Mouse (Mus musculus) stomach, embryonic 14.5 days (tissue): Measurements from ENCODE around the gene Plxna4. TPM values are rescaled to one million over a fixed set of nuclear protein-coding genes. Genes with fewer than 3 reads are reported as not detected.

ENCODE experiments used
- ATAC-seq: fragments of 200-750 bp; cut with Nextera tagmentation; 2 replicates; pipeline ENCODE4 v1.8.0; 2017; ENCODE audit warnings: low read depth, moderate TSS enrichment; ENCODE audit not compliant: insufficient number of reproducible peaks, insufficient read depth, low FRiP score
- H3K27ac ChIP-seq: fragments of 300-500 bp; sonication (generic); 2 replicates; pipeline ENCODE4 v1.5.1; 2014; ENCODE audit warnings: mild to moderate bottlenecking, low read length, moderate library complexity, mixed read lengths
- H3K27me3 ChIP-seq: fragments of 300-500 bp; sonication (generic); 2 replicates; pipeline ENCODE4 v1.6.1; 2014; ENCODE audit warnings: low read length, control low read depth, mixed read lengths; ENCODE audit not compliant: control insufficient read depth, insufficient read depth
- H3K36me3 ChIP-seq: fragments of 300-500 bp; sonication (generic); 2 replicates; pipeline ENCODE4 v1.6.1; 2014; ENCODE audit warnings: mild to moderate bottlenecking, control low read depth, low read length, moderate library complexity, mixed read lengths; ENCODE audit not compliant: control insufficient read depth, insufficient read depth
- H3K4me1 ChIP-seq: fragments of 300-500 bp; sonication (generic); 2 replicates; pipeline ENCODE4 v1.6.1; 2014; ENCODE audit warnings: low read length, control low read depth, mixed read lengths; ENCODE audit not compliant: control insufficient read depth, insufficient read depth
- H3K4me2 ChIP-seq: fragments of 300-500 bp; sonication (generic); replicated peaks from 2 replicates; pipeline ENCODE4 v1.6.1; 2014; ENCODE audit warnings: low read depth, low read length, control low read depth
- H3K4me3 ChIP-seq: fragments of 300-500 bp; sonication (generic); 2 replicates; pipeline ENCODE4 v1.5.1; 2014; ENCODE audit warnings: low read depth, low read length, control low read depth
- H3K9ac ChIP-seq: fragments of 300-500 bp; sonication (generic); replicated peaks from 2 replicates; pipeline ENCODE4 v1.6.1; 2014; ENCODE audit warnings: low read depth, mild to moderate bottlenecking, control low read depth, low read length, moderate library complexity, mixed read lengths
- H3K9me3 ChIP-seq: fragments of 300-500 bp; sonication (generic); 2 replicates; pipeline ENCODE4 v1.6.1; 2016; ENCODE audit warnings: low read depth, low read length, control low read depth; ENCODE audit not compliant: control insufficient read depth
- WGBS: fragments of 180-500 bp; shearing (Covaris S2); extraction: QIAGEN DNeasy Blood & Tissue Kit; methylation state at CpG from one replicate; pipeline ENCODE4 v1.1.7; 2014; 5-methylcytosine and 5-hydroxymethylcytosine counted together
- polyA plus RNA-seq: library from polyadenylated mRNA; unstranded; fragments of >200 nt; fragmentation: Nextera tagmentation; extraction: Ambion mirVana; gene quantifications from 2 replicates; pipeline ENCODE4 v1.2.1, GENCODE M21; 2014

Gene Plxna4
- polyA plus RNA-seq, 1 experiment from 2014 or later = 3.7 TPM

DNA sequence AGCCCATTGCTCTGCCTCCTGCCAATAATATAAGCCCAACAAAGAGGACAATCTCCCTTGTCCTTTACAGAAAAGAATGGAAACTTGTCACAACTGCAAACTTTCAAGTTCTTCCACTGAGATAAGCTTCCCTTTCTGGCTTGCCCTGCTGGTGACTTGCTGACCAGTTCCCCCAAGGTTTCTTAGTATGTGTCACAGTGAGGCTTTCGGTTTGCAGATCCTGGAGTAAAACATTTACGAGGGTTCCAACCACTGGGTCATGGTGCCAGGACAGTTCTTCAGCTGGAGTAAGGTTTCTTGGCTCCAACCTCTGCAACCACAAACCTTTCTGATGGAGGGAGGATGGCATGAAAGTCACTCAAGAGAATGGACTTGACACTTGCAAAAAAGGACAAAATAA, 108.2 kb downstream of the Plxna4 start:
- Histone ChIP-seq H3K27ac (no peak overlapping the region; the same call in 1 of the 2 replicates), H3K4me1 (peaks cover 11% of the 10 kb centered on the region; the same call in 1 of the 2 replicates), H3K9me3 (no peaks in the 10 kb centered on the region), H3K27me3 (no peaks in the 10 kb centered on the region), H3K9ac (no peak overlapping the region), H3K4me3 (no peak overlapping the region), H3K4me2 (no peak overlapping the region), H3K36me3 (no peaks in the 10 kb centered on the region)
- WGBS = 85% methylated on average over 2 of the region's 2 CpGs
- ATAC-seq = no peak

DNA sequence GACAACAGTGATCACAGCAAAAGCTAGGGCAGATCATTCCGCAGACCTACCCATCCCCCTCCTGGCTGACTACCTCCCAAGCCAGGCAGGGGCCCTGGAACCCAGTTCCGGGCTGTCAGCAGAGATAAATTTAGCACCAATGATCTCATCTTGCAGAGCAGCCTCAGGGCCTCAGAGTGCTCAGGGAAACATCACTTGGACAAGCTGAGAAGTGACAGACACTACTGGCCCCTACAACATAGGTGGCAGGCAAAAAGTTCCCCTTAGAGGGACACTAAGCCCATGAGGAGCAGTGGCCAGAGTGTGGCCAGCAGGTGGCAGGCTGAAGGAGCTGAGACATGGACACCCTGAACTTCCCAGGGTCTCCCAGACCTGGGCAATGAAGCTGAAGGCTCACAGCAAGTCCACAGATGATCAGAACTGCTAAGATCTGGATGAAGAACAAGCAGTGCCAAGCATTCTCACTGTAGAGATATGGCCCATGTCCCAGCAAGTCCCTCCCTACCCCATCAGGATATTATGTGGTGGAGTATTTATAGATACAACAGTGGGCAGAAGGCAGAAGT, 108.7 kb downstream of the Plxna4 start:
- Histone ChIP-seq H3K36me3 (no peaks in the 10 kb centered on the region), H3K4me2 (0 out of 2 replicates have a peak overlapping the region, but pooled peaks have one; percentile 2), H3K27ac (peak overlapping the region; percentile 27; the same call in 1 of the 2 replicates), H3K4me3 (no peak overlapping the region), H3K9me3 (no peaks in the 10 kb centered on the region), H3K9ac (no peak overlapping the region), H3K27me3 (no peaks in the 10 kb centered on the region), H3K4me1 (peaks cover 11% of the 10 kb centered on the region; the same call in 1 of the 2 replicates)
- WGBS = 20% methylated on average over 2 of the region's 2 CpGs
- peak; percentile 78; the same call in 1 of the 2 replicates for ATAC-seq

DNA sequence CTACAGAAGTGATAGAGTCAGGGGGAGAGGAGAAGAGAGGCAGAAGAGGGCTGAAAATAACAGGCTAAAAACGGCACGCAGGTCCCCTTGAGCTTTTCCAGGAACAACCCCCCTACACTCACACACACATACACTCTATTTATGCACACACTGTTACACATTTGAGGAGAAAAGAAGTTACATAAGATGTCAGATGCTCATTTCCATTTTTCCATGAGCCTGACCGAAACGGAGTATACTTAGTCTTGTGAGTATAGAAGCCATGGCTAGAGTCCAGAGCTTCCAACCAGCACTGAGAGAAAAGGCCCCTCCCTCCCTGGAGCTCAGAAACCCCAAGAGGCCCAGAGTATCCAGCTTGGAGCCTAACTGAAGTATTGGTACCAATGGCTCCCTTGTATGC, 112.0 kb downstream of the Plxna4 start:
- H3K4me1 ChIP-seq = peaks cover 11% of the 10 kb centered on the region; the same call in 1 of the 2 replicates
- no peak for ATAC-seq
- no peak overlapping the region for H3K4me3 ChIP-seq
- WGBS = 89% methylated on average over 4 of the region's 4 CpGs
- no peak overlapping the region for H3K27ac ChIP-seq
- no peaks in the 10 kb centered on the region for H3K27me3 ChIP-seq
- H3K36me3 ChIP-seq = no peaks in the 10 kb centered on the region
- H3K9me3 ChIP-seq = no peaks in the 10 kb centered on the region
- H3K4me2 ChIP-seq = no peak overlapping the region
- H3K9ac ChIP-seq = no peak overlapping the region

DNA sequence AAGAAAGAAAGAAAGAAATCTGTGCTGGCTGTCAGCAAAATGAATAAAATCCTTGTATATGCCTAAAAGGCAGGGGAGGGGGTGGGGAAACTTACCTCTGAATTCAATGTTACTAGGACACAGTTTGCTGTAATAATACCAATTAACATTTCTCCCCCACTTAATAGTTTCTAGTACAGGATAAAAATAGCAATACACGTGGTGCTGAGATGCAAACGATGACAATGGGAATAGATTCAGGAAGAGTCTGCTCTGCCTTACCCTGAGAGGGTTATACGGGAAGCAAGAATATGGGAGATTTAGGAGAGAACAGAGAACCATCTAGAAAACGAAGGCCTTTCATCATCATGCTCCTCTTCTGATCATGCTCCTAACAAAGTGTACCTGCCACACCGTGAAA, 115.9 kb downstream of the Plxna4 start:
- 80% methylated on average over 5 of the region's 5 CpGs for WGBS

DNA sequence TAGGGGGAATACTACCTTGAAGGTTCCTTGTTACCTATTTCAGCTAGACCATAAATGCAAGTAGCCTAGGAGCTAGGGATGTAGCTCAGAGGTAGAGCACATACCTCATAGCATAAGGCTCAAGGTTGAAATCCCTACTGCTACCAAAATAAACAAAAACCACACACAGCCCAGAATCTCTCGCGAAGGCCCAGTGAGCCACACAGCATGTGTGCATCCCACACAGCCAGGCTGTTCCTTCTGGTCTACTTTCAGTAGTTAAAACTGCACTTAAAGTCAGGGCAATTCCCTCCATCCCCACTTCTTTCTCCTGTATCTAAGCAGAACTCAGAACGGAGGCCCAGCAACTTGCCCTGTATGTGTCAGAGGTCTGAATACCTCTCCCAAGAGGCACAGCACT, 116.4 kb downstream of the Plxna4 start:
- no peak for ATAC-seq
- H3K4me2 ChIP-seq = no peak overlapping the region
- H3K9ac ChIP-seq = no peak overlapping the region

More for the DNA sequence above, 115.9 kb downstream of the Plxna4 start:
- H3K27ac ChIP-seq = no peak overlapping the region
- no peaks in the 10 kb centered on the region for H3K27me3 ChIP-seq
- H3K4me2 ChIP-seq = no peak overlapping the region
- no peaks in the 10 kb centered on the region for H3K9me3 ChIP-seq
- H3K4me3 ChIP-seq = no peak overlapping the region
- no peak for ATAC-seq
- no peaks in the 10 kb centered on the region for H3K36me3 ChIP-seq
- H3K4me1 ChIP-seq = no peaks in the 10 kb centered on the region
- H3K9ac ChIP-seq = no peak overlapping the region

DNA sequence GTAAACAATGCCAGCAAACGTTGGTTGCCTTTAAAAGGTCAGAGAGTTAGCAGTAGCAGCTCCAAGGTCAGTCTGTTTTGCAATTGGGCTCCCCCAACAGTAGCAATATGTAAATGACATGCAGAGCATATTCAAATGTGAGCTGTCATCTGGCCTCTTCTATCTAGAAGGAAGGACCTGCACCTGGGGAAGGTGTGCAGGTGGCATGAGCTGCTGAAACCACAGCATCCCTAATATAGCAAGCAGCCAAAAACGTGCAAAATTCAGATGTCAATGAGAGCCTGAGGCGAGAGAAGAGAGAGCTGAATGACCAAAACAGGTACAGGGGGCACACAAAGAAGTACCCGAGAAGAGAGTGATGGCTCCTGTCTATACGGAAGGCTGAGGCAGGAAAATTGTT, 118.8 kb downstream of the Plxna4 start:
- Histone ChIP-seq H3K27ac (no peak overlapping the region), H3K4me2 (no peak overlapping the region), H3K4me3 (no peak overlapping the region), H3K9ac (no peak overlapping the region), H3K27me3 (no peaks in the 10 kb centered on the region), H3K4me1 (no peaks in the 10 kb centered on the region), H3K9me3 (no peaks in the 10 kb centered on the region), H3K36me3 (no peaks in the 10 kb centered on the region)
- ATAC-seq = no peak
- 50% methylated on average over 5 of the region's 5 CpGs for WGBS

More for the DNA sequence above, 116.4 kb downstream of the Plxna4 start:
- Histone ChIP-seq H3K4me1 (no peaks in the 10 kb centered on the region), H3K27me3 (no peaks in the 10 kb centered on the region), H3K36me3 (no peaks in the 10 kb centered on the region), H3K4me3 (no peak overlapping the region), H3K9me3 (no peaks in the 10 kb centered on the region), H3K27ac (no peak overlapping the region)
- 66% methylated on average over 3 of the region's 3 CpGs for WGBS

DNA sequence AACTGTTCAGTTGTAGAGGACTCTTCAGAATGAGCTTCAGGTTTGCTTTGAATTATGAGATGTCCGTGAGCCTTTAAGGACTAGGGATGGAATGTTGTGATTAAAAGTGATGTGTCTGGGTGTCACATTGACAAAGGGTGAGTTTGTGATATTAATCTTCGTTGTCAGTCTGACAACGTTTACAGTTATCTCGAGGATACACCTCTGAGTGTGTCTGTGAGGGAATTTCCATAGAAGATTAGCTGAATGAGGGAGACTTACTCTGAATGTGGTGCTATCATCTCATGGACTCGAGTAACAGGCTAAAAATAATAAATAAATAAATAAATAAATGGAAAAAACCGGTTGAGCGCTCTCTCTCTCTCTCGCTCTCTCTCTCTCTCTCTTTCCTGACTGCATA, 122.9 kb downstream of the Plxna4 start:
- no peaks in the 10 kb centered on the region for H3K36me3 ChIP-seq
- H3K4me3 ChIP-seq = no peak overlapping the region
- H3K27ac ChIP-seq = no peak overlapping the region
- H3K4me2 ChIP-seq = no peak overlapping the region
- no peaks in the 10 kb centered on the region for H3K4me1 ChIP-seq
- 63% methylated on average over 8 of the region's 8 CpGs for WGBS
- no peaks in the 10 kb centered on the region for H3K9me3 ChIP-seq
- no peak overlapping the region for H3K9ac ChIP-seq
- no peaks in the 10 kb centered on the region for H3K27me3 ChIP-seq
- no peak for ATAC-seq

DNA sequence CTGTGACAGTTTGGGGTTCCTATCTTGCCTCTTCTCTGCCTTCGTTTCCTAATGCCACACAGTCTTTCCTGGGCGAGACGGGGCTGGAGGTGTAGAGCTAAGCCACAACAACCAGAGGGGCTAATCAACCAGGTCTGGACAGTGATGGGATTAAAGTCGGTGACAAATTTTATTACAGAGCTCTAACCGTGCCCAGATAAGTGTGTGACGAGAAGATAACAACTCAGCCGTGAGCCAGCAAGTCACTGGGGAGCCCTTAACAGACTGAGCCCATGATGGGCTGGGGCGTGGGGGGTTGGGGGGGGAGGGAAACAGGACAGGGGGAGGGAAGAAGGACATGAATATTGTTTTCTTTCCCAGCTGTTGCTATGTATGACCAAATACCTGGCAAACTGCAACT, 123.4 kb downstream of the Plxna4 start:
- Histone ChIP-seq H3K9ac (no peak overlapping the region), H3K4me2 (no peak overlapping the region), H3K36me3 (no peaks in the 10 kb centered on the region), H3K9me3 (no peaks in the 10 kb centered on the region), H3K4me1 (no peaks in the 10 kb centered on the region), H3K27ac (no peak overlapping the region), H3K27me3 (no peaks in the 10 kb centered on the region), H3K4me3 (no peak overlapping the region)
- ATAC-seq = peak; percentile 61; the same call in 1 of the 2 replicates
- 32% methylated on average over 8 of the region's 8 CpGs for WGBS

DNA sequence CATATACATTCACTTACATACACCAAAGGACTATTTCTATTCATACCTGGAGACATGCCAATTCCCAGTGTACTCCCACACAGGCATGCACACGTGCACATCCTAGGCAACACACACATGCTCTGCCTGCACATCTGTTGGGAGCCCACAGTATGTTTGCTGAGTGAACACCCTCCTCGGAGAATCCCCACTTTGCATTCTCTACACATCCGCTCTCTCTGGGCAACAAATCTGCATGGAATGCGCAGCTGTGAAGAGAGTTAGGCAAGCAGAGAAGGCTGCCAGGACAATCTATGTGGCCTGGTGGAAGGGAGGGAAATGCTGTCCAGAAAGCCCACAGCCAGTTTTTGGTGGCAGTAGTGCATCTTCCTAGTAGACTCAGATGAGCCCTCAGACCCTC, 123.9 kb downstream of the Plxna4 start:
- Histone ChIP-seq H3K27ac (no peak overlapping the region), H3K36me3 (no peaks in the 10 kb centered on the region), H3K27me3 (no peaks in the 10 kb centered on the region), H3K9ac (no peak overlapping the region), H3K4me1 (no peaks in the 10 kb centered on the region), H3K4me2 (no peak overlapping the region), H3K4me3 (no peak overlapping the region), H3K9me3 (no peaks in the 10 kb centered on the region)
- no peak for ATAC-seq
- 53% methylated on average over 4 of the region's 4 CpGs for WGBS
